Mouse (Mus musculus) right cerebral cortex, postnatal 36 days (tissue): ENCODE measurements around the gene Btg3.

ENCODE experiments used
- DNase-seq, 2 experiments: peaks; one replicate each; pipeline ENCODE4 v3.0.0; 2022; ENCODE audit warnings: low spot score in 2 of 2, mixed read lengths in 1 of 2

The Btg3 gene

DNA sequence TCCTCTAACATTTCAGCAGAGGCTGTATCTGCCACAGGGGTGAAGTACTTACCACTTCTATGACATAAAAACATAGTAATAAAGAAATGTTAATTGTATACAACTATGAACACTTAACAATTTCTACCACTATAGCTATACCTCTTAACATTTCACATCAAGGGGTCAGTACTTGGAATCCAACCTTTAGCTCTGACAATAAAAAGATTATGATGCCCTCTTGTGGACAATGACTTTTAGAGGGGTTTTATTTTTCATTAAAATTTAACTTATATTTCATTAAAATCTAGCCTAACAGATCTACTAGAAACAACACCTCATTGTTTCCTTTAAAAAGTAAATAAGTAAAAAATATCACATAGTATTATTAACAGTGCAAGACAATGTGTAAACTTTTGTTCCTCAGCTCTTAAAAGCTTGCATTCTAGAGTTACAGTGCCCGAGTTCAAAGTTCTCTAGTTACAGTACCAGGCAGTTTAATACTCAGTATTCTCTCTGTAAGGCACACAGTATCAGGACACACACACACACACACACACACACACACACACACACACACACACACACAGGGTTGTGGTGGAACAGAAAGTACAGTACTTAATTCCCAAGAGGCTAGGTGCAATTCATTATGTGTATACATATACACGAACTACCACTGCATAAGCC lies 30.2 kb downstream of the Btg3 start:
- DNase-seq, result no peak

DNA sequence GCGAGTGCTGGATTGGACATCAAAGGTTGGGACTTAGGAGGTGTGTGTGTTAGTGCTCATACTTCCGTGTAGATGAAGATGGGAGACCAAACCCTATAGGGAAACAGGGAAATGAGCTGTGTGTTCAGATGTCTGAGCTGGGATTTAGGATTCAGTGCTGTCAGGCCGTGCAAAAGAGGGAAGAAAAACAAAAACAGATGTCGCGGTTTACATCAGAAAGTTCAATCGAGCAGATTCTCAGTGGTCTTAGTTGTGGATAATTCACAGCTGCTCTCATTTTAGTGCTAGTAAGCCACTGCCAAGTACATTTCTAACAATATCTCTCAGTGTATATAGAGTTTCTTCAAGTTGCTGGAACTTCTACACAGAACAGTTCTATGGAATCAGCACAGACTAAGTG lies 33.2 kb downstream of the Btg3 start:
- no peak for DNase-seq

DNA sequence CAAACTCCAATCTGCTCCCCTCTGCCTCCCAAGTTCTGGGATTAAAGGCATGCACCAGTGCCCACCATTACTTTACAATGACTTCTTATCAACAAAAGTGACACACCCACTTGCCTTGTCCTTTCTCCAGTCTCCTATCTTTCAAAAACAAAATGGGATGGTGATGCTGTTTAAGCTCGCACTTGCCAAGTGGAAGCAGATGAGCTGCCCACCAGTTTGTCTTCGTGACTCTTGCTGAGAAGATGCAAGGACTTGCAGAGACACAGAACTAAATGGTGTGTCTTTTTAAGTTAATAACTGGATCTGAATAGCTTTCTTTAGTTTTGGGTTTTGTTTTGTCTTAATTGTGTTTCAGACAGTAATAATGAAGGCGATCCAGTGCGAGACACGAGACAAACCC lies 34.2 kb downstream of the Btg3 start:
- DNase-seq, result no peak

DNA sequence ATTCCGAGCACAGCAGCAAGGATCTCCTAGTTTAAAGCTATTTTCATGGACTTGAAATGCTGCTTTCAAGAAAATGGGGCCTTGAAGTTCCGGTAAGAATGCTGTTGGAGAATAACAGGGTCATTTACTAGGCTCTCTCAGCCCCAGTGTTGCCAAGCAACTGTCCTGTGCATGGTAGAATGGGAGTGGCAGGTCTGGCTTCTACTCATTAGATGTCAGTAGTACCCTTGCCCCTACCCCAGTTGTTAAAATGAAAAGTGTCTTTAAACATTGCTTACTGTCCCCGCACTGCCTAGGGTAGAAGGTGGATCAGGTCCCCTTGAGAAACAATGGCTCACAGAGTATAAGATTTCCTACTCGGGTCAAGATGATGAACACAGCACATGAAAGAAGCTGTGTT lies 35.6 kb downstream of the Btg3 start:
- DNase-seq, result no peak

DNA sequence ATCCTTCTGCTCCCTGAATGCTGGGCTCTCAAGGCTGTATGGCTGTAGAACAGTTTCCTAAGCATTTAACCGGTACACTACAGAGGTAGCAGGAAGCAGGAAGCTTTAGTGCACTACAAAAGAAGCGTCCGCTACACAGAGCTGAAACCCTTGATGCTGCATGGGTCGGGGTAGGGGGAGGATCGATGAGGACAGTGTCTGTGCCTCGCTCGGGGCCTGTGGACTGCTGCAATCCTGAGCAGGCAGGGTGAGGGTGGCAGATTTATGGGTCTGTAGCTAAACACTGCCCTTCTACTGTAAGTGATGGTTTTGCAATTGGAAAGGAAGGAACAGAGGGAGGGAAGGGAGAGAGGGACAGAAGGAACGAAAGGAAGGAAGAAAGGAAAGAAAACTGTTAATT lies 39.8 kb downstream of the Btg3 start:
- DNase-seq, result no peak

DNA sequence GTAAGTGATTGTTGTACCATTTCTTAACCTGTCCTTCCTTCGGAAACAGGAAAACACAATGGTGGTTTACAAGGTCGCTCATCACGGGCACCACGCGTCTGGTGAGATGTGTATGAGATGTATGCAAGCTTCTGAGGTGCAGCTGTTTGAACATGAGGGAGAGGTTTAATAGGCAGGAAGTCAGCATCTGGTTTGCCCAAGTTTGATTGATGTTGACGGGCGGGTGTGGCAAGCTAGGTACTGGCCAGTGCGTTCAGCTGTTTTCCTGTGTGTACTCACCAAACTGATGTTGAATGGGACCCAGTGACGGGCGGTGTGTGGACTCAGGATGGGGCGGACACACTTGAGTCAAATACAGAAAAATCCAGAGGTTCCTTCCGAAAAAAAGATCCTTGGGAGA lies 49.0 kb downstream of the Btg3 start:
- DNase-seq, result no peak

DNA sequence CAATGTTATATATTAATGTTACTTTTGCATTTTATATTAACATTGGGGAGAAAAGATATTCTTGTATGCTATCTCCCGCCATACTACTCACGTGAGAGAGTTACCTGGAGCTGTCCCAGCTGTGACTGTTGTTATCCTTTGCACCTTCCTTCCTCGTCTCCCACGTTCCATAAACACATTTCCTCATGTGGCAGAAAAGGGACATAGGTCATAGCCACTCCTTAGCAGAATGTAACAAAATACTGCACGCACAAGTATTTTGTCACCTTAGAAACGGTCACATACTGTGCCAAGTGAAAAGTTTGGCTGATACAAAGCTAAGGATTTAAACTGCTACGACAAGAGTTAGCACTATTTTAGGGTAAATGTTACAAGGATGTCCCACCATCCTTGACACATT lies 49.4 kb downstream of the Btg3 start:
- no peak for DNase-seq

DNA sequence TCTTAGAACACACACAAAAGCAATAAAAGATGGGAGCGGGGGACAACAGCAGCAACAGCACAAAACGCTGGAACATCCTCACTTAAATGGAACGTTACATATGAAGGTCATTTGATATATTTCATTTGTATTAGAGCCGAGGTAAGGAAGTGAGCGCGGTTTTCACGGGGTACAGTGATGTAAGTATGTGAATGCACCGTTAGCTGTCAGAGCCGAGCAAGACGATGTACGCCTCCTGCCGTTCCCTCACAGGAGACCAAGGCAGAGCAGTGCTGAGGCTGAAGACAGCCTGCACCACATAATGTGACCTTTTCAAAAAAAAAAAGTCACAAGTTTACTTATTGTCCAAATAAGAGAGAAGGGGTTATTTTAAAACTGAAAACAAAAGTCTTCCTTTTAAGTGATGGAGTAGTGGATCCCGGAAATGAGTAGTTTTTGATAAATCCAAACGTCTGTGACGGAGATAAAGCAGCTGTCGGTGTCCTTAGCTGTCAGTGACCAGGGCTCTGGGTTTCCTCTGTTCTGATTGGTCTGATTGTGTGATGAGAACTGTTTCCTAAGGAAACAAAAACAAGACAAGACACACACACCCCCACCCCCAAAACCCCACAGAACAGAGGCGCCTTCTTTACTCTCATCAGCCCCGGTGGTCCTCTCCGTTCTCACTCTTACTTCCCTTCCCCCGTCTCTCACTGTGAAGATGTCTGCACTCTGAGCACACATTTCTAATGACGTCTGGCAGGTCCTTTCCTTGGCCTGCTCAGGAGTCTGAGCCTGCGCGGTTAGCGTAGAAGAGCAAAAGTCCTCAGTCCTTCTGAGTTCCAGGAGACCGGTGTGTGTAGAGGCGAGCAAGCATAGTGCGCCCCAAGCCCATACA lies 50.8 kb downstream of the Btg3 start:
- DNase-seq, result no peak

DNA sequence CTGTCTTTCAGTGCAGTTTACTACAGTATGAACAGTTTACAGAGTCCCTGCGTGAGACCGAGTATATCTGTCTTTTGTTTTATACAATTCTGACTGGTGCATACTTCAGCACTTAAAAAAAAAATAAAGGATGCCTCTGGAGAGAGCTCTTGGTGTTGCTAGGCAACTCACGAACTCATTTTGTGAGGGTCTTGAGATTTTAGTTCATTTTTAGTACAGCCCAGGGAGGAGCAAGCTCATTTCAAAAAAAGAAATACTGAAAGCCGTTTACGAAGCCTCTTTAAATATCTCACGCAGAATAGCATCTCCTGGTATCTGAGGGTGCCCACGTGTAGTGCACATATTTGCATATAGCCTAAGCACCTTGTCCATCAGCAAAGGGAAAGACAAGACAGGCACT lies 54.9 kb downstream of the Btg3 start:
- peak in 1 of 2 experiments; percentile 55 for DNase-seq

DNA sequence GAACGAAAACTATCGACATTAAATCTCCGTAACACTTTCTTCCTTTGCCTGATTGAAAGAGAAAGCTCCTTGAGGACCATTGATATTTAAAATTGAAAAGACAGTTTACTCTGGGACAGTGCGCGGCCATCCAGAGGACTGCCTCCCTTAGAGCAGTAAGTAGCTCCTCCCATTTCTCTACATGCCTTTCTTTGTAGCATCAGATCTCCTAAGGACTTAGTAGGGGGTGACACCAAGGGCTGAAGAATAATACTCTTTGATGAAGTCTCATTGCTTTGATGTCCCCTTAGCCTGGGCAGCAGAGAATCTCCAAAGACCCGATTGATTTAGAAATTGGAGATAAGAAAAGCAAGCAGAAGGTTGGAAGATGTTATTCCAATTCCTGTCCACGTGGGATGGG lies 55.4 kb downstream of the Btg3 start:
- DNase-seq, result no peak

DNA sequence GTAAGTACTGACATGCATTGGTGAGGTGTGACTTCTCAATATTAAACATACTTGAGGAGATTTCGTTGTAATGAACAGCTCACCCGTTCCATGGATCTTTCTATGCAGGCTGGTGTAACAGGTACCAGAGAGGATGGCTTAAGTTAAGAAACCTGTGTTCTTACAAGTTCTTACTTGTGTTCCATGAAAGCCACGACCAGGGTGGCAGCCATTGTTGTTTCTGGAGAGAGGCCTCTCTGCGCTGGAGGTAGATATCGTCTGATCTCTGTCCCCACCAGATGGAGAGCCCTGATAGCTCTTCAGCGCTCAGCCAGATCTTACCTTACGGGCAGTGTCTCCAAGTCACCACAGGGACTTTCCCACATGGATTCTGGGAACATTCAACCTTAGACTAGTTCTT lies 57.3 kb downstream of the Btg3 start:
- DNase-seq, result no peak

DNA sequence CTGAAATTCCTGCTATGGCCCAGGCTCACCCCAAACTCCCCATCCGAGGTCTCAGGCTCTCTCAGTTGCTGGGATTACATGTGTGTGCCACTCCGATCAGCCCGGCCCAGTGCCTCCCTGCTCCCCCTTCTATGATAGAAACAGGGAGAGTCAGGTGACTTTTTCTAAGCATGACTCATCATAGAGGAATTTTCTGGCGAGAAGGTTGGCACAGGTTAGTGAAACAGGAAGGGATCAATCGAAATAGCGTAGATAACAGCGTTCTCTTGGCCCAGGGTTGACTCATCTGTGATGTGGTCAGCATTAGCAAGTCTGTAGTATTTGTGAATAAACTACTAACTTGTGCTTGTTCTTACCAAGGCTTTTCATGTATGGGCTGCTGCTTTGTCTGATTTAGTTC lies 59.0 kb downstream of the Btg3 start:
- no peak for DNase-seq

DNA sequence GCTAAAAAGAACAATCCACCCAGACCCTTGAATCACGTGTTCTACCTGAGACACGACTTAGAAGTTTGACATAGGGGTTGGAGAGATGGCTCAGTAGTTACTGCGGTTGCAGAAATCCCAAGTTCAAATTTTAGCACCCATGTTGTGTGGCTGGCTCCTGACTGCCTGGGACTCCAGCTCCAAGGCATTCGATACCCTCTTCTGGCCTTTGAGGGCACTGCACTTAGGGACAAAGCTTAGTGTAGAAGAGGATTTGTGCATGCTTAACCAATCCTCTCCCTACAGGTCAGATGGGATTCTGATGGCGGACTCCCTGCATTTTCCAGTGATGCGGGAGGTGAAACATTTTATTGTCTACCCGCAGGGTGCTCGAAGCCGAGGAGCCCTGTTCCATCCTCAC lies 60.1 kb downstream of the Btg3 start:
- peak in 1 of 2 experiments; percentile 38 for DNase-seq

DNA sequence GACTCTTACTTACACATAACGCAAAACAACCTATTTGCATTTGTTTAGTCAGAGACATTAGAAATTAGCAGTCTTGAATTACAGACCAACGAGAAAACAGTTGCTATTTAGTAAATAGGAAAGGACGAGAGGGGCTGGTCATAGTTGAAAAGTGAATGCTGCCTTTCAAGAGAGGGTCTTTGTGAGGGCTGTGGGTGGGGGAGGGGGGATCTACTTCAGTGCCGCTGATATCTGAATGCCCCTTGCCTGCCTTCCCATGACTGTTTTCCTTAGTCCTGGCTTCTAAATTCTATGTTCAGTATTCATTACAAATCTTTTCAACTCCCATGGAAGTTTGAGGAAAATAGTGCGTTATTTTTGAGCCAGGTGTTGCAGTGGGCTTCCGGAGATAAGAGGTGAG lies 63.0 kb downstream of the Btg3 start:
- no peak for DNase-seq

DNA sequence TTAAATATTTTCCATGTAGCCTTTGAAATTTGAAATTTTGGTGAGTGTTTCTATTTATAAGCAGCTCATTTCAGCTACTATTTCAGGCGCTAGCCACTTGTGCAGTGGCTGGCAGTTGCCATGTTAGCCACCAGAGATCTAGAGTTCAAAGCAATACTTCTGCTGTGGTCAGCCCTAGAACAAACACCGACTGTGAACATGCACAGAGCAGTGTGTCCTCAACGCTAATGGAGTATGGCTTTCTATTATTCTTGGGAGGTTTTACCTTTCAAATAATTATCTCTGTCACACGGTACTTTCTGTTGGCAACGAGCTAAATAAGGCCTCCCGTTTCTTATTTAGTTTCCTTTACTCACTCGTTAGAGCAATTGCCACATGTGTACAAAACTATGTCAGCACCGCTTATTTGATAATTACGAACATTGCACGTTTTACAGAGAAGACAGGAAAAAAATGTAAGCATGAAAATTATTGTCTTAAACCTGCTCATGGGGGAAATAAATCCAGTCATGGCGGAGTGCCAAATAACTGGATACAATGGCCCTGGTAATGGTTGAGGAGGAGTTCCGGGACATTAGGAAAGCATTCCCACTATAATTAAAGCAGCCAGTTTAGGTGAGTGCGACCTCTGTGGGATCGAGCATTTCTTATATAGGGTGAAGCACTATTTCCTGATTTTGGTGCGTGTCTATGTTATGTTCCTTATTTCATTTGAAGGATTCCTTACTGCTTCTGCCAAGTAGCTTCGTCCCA lies 63.7 kb downstream of the Btg3 start:
- DNase-seq, result no peak

DNA sequence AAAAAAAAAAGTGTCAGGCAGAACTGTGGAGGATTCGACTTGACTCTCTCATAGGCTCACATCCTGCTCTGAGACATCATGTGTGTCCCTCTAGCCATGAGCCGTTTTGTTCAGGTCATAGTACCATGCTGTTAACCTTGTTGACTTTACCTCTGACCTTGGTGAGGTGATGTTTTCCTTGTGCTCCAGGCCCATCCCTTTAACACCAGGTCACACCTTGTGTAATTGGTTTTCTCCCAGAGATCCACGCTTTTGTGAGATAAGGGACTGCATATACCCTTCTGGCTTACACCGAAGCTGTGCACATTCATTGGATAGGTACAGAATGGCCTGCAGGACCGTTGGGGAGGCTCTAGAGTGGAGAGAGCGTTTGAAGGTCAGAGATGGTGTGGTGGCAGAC lies 67.7 kb downstream of the Btg3 start:
- DNase-seq, result no peak

DNA sequence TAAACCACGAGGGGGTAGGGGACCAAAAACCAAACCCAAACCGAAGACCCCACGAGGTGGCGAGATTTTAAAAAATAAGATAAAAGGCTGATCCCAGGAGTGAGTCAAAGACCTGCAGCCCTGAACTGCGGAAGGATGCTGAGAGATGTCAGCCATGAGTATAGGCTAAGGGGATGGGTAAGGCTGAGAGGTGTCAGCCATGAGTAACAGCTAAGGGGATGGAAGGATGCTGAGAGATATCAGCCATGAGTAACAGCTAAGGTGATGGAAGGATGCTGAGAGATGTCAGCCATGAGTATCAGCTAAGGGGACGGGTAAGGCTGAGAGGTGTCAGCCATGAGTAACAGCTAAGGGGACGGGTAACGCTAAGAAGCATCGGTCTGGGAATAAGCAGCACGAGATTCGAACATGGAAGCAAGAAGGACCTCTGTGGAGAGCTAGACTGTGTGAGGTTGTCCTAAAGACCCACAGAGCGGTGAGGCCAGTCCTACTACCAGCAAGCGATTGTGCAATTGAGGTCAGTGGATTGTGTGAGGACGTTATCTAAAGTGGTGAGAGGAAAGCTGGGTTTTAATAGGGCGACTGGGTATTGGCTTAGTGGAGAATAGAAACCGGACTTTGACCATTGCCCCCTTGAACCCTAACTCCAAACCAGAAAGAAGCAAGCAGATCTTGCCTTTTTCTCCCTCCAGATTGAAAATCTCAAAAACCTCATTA lies 69.4 kb downstream of the Btg3 start:
- no peak for DNase-seq

DNA sequence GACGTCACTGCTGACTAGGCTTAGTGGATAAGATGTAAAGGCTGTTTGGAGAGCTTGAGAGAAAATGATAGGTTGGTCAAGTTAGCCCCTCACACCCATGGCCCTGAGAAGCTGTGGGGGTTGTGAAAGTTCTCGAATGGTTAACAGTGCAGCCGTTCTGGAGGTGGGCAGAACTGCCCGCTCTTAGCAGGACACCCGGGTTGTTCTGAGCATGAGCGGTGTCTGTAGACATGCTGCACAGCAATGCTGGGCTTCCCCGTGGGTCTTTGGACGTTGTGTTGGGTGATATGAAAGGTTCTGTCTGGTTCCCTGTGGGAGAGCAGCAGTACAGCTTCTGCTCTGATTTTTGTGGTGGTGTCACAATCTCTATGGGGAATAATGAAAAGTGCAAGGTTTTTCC lies 70.4 kb downstream of the Btg3 start:
- DNase-seq, result no peak

DNA sequence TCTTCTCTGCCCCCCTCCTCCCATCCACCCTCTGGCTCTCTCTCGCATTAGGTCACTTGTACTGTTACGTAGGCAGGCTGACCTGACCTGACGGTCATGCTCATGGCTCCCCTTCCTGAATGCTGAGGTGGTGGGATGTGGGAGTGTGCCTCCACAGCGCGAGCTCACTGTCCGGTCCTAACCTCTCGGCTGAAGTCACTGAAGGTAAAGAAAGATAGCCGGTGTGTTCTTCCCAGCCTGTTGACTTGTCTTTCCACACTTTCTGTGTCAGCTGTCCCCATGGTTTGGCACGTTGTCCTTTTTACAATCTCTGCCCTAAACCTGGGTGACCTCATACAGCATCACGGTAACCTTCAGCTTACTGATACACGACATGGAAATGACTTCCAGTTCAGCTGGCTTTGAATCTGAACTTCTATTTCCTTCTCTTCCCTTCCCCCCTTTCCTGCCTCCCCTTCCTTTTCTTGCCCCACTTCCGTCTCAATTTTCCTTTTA lies 71.3 kb downstream of the Btg3 start:
- DNase-seq, result no peak

DNA sequence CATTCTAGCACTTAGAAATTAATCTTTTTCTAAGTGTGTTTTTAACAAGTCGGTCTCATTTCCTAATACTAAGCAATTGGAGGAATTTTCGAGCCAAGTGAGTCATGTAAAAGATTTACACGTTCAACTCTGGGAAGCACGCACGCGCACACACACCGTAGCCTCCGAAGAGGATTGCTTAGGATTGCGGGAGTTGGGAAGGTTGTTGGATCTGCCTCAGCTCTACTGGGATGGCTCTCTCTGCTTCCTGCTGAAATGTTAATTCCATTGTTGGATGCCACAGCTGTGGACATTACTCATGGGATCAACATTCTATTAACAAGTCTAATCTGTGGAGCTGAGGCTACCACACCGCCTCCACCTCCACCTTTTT lies 74.3 kb downstream of the Btg3 start:
- DNase-seq, result peak; percentile 39 to 40

DNA sequence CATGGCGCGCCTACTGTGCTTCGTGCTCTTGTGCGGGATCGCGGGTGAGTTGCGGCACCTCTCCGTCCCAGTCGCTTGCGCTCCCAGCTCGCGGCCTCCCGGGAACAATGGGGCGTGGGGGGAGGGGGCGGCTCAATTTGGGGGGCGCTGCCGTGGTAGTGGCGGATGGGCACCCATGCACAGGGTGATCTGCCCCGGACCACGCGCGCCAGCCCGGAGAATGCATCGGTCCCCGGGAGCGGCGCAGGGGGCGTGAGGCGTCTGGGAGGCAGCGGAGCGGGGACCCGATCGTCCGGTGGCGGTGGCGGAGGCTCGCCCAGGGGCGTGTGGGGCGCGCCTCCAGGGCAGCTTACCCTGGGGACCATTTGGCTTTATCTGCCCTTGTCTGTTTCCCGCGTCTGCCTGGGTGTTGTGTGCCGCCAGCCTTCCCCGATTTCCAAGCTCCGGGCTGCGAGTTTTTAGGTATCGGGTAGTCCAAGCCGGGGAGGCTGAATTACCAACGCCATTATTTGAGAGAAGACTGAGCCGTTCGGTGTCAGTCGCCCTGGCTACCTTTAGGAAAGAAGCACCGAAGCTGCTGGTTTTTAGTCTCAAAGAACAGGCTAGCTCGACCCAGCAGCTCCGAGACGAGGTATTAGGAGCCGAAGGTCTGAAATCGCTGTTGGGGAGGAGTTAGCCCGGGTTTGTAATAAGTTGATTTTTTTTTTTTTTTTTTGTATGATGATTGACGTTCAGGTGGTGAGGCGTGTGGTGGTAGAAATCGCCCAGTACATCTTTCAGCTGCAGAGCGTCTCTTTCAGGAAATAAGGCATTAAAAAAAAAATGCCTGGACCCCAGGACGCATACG lies 74.9 kb downstream of the Btg3 start:
- no peak for DNase-seq
